Mouse (Mus musculus): ENCODE data around the gene Tox4. TPM values are rescaled to one million over a fixed set of nuclear protein-coding genes. Genes with fewer than 3 reads are reported as not detected.
"Not testable (repeated sequence)": the region's sequence is repeated elsewhere in the genome, so short reads cannot be mapped to it uniquely, and the experiment has no call there.

Tox4 gene
- polyA plus RNA-seq, 1 experiment: 32.0 TPM

- 99% methylated on average over 2 of the region's 2 CpGs for WGBS
- DNase-seq: no peak
- Histone ChIP-seq H3K4me1 (ENCODE audit: control insufficient read depth, insufficient read depth, low read length) (peaks cover 3% of the 10 kb centered on the region), H3K4me3 (replicated peaks; ENCODE audit: extremely low read depth, low read depth, low read length) (no peak overlapping the region)
- no peak for TF ChIP-seq POLR2A (IDR thresholded peaks at IDR 0.05; ENCODE audit: borderline replicate concordance, extremely low read depth, low read depth, low read length)
- no peak for TF ChIP-seq CTCF (IDR thresholded peaks at IDR 0.05; ENCODE audit: insufficient read depth, low read length)
Measured at GRCm38 (mm10) chr14:52306100-52306499, 27.2 kb downstream of the Tox4 start.

GRCm38 (mm10) chr14:52310343-52310742, 31.4 kb downstream of the Tox4 start:
- H3K4me3 ChIP-seq (replicated peaks; ENCODE audit: extremely low read depth, low read depth, low read length); H3K4me1 ChIP-seq (ENCODE audit: control insufficient read depth, insufficient read depth, low read length); DNase-seq: not testable (repeated sequence)
- WGBS: 90% methylated on average over 6 of the region's 6 CpGs

GRCm38 (mm10) chr14:52310906-52311305, 32.0 kb downstream of the Tox4 start:
- 84% methylated on average over 2 of the region's 2 CpGs for WGBS
- no peak for TF ChIP-seq POLR2A (IDR thresholded peaks at IDR 0.05; ENCODE audit: borderline replicate concordance, extremely low read depth, low read depth, low read length)
- no peak for TF ChIP-seq CTCF (IDR thresholded peaks at IDR 0.05; ENCODE audit: insufficient read depth, low read length)
- peaks cover 2% of the 10 kb centered on the region; the same call in 1 of the 2 replicates for H3K4me1 ChIP-seq (ENCODE audit: control insufficient read depth, insufficient read depth, low read length)
- no peak overlapping the region for H3K4me3 ChIP-seq (replicated peaks; ENCODE audit: extremely low read depth, low read depth, low read length)
- DNase-seq: no peak

GRCm38 (mm10) chr14:52313931-52314807, 35.2 kb downstream of the Tox4 start:
- 83% methylated on average over 26 of the region's 26 CpGs for WGBS
- Histone ChIP-seq H3K4me1 (ENCODE audit: control insufficient read depth, insufficient read depth, low read length) (peaks cover 2% of the 10 kb centered on the region; the same call in 1 of the 2 replicates), H3K4me3 (replicated peaks; ENCODE audit: extremely low read depth, low read depth, low read length) (no peak overlapping the region)
- TF ChIP-seq CTCF (IDR thresholded peaks at IDR 0.05; ENCODE audit: insufficient read depth, low read length): no peak
- TF ChIP-seq POLR2A (IDR thresholded peaks at IDR 0.05; ENCODE audit: borderline replicate concordance, extremely low read depth, low read depth, low read length): no peak
- DNase-seq: no peak

GRCm38 (mm10) chr14:52314808-52315150, 35.8 kb downstream of the Tox4 start:
- peak; percentile 17 for DNase-seq
- TF ChIP-seq CTCF (IDR thresholded peaks at IDR 0.05; ENCODE audit: insufficient read depth, low read length) (no peak), POLR2A (IDR thresholded peaks at IDR 0.05; ENCODE audit: borderline replicate concordance, extremely low read depth, low read depth, low read length) (no peak)
- WGBS: 55% methylated on average over 8 of the region's 8 CpGs
- Histone ChIP-seq H3K4me1 (ENCODE audit: control insufficient read depth, insufficient read depth, low read length) (peaks cover 2% of the 10 kb centered on the region; the same call in 1 of the 2 replicates), H3K4me3 (replicated peaks; ENCODE audit: extremely low read depth, low read depth, low read length) (no peak overlapping the region)

GRCm38 (mm10) chr14:52315283-52315780, 36.4 kb downstream of the Tox4 start:
- TF ChIP-seq POLR2A (IDR thresholded peaks at IDR 0.05; ENCODE audit: borderline replicate concordance, extremely low read depth, low read depth, low read length): no peak
- TF ChIP-seq CTCF (IDR thresholded peaks at IDR 0.05; ENCODE audit: insufficient read depth, low read length): no peak
- 12% methylated on average over 17 of the region's 17 CpGs for WGBS
- H3K4me1 ChIP-seq (ENCODE audit: control insufficient read depth, insufficient read depth, low read length): peaks cover 2% of the 10 kb centered on the region; the same call in 1 of the 2 replicates

GRCm38 (mm10) chr14:52315792-52316440, 37.0 kb downstream of the Tox4 start:
- Histone ChIP-seq H3K4me3 (replicated peaks; ENCODE audit: extremely low read depth, low read depth, low read length) (peak overlapping the region; percentile 80), H3K4me1 (ENCODE audit: control insufficient read depth, insufficient read depth, low read length) (peaks cover 2% of the 10 kb centered on the region; the same call in 1 of the 2 replicates)
- TF ChIP-seq POLR2A (IDR thresholded peaks at IDR 0.05; ENCODE audit: borderline replicate concordance, extremely low read depth, low read depth, low read length) (peak; percentile 41; the same call in 1 of the 2 replicates), CTCF (IDR thresholded peaks at IDR 0.05; ENCODE audit: insufficient read depth, low read length) (no peak)
- under 1% methylated on average over 30 of the region's 41 CpGs for WGBS
- DNase-seq: peak; percentile 61

More at GRCm38 (mm10) chr14:52315283-52315780, 36.4 kb downstream of the Tox4 start:
- DNase-seq: no peak
- H3K4me3 ChIP-seq (replicated peaks; ENCODE audit: extremely low read depth, low read depth, low read length): peak overlapping the region; percentile 80

GRCm38 (mm10) chr14:52316441-52317225, 37.7 kb downstream of the Tox4 start:
- peak; percentile 23 for DNase-seq

GRCm38 (mm10) chr14:52319361-52319760, 40.4 kb downstream of the Tox4 start:
- WGBS: 44% methylated on average over 6 of the region's 6 CpGs
- H3K4me3 ChIP-seq (replicated peaks; ENCODE audit: extremely low read depth, low read depth, low read length): no peak overlapping the region
- no peak for DNase-seq
- TF ChIP-seq POLR2A (IDR thresholded peaks at IDR 0.05; ENCODE audit: borderline replicate concordance, extremely low read depth, low read depth, low read length) (no peak), CTCF (IDR thresholded peaks at IDR 0.05; ENCODE audit: insufficient read depth, low read length) (no peak)
- peaks cover 2% of the 10 kb centered on the region; the same call in 1 of the 2 replicates for H3K4me1 ChIP-seq (ENCODE audit: control insufficient read depth, insufficient read depth, low read length)

More at GRCm38 (mm10) chr14:52316441-52317225, 37.7 kb downstream of the Tox4 start:
- WGBS: 16% methylated on average over 16 of the region's 16 CpGs
- TF ChIP-seq POLR2A (IDR thresholded peaks at IDR 0.05; ENCODE audit: borderline replicate concordance, extremely low read depth, low read depth, low read length): no peak
- no peak for TF ChIP-seq CTCF (IDR thresholded peaks at IDR 0.05; ENCODE audit: insufficient read depth, low read length)
- Histone ChIP-seq H3K4me3 (replicated peaks; ENCODE audit: extremely low read depth, low read depth, low read length) (peak overlapping the region; percentile 80), H3K4me1 (ENCODE audit: control insufficient read depth, insufficient read depth, low read length) (peaks cover 2% of the 10 kb centered on the region; the same call in 1 of the 2 replicates)
